ENCODE assay signal across 20 mouse cellular contexts in genomic region chr13:48046201-48046750, GRCm38 (mm10).
A peak's percentile ranks its signal among the peaks of the same experiment; 100 is the strongest.
DNase-seq lines count a peak whose midpoint lies in the region; ATAC-seq and TF ChIP-seq lines count a peak whose summit lies in the region.
"Had no signal": no experiment of that assay in that cellular context is flagged by ENCODE, and none has a peak within 500 bp of the region (broad histone marks: within the 10 kb centered on the region; RNA-seq: fewer than 3 reads in every experiment).

No protein-coding gene starts in this region.

- no peaks in the 10 kb centered on the region for H3K27me3 ChIP-seq in embryonic facial prominence, embryonic 14.5 days (replicated peaks; ENCODE audit: control insufficient read depth, insufficient read depth, low read length)
- H3K27me3 ChIP-seq in embryonic facial prominence, embryonic 10.5 days (replicated peaks; ENCODE audit: low read depth, poor library complexity, severe bottlenecking): no peaks in the 10 kb centered on the region
- no peaks in the 10 kb centered on the region for H3K27me3 ChIP-seq in intestine, embryonic 15.5 days (replicated peaks)
- no peaks in the 10 kb centered on the region for H3K27me3 ChIP-seq in intestine, postnatal 0 days (replicated peaks; ENCODE audit: control insufficient read depth, insufficient read depth, low read length)
- no peaks in the 10 kb centered on the region for H3K27me3 ChIP-seq in stomach, embryonic 14.5 days (ENCODE audit: control insufficient read depth, insufficient read depth, low read length)
- H3K27me3 ChIP-seq in stomach, postnatal 0 days (ENCODE audit: control insufficient read depth, insufficient read depth, low read length): no peaks in the 10 kb centered on the region
- H3K27me3 ChIP-seq: embryonic facial prominence, embryonic 13.5 days; Patski had no signal

- 54% methylated on average over 25 of the region's 25 CpGs for whole genome bisulfite sequencing in embryonic facial prominence, embryonic 14.5 days
- 82% methylated on average over 25 of the region's 25 CpGs for WGBS in embryonic facial prominence, embryonic 10.5 days
- whole genome bisulfite sequencing in intestine, embryonic 15.5 days: 56% methylated on average over 25 of the region's 25 CpGs
- WGBS in intestine, postnatal 0 days: 63% methylated on average over 25 of the region's 25 CpGs
- 60% methylated on average over 25 of the region's 25 CpGs for WGBS in stomach, embryonic 14.5 days
- WGBS in stomach, postnatal 0 days: 58% methylated on average over 25 of the region's 25 CpGs

- no peak for TF ChIP-seq CTCF in intestine, postnatal 0 days (IDR thresholded peaks at IDR 0.05; ENCODE audit: low read depth)
- TF ChIP-seq CTCF in stomach, postnatal 0 days (IDR thresholded peaks at IDR 0.05; ENCODE audit: low read depth): no peak
- TF ChIP-seq CTCF in gastrocnemius, adult 2 months (IDR thresholded peaks at IDR 0.05): no peak

- no peak overlapping the region for H3K4me3 ChIP-seq in embryonic facial prominence, embryonic 14.5 days (ENCODE audit: low read depth, low read length)
- H3K4me3 ChIP-seq in embryonic facial prominence, embryonic 10.5 days: no peak overlapping the region
- H3K4me3 ChIP-seq in intestine, embryonic 15.5 days (replicated peaks): no peak overlapping the region
- no peak overlapping the region for H3K4me3 ChIP-seq in intestine, postnatal 0 days (ENCODE audit: low read depth, low read length)
- H3K4me3 ChIP-seq in stomach, embryonic 14.5 days (ENCODE audit: low read depth, low read length): no peak overlapping the region
- H3K4me3 ChIP-seq in stomach, postnatal 0 days (ENCODE audit: low read depth, low read length): no peak overlapping the region
- H3K4me3 ChIP-seq in gastrocnemius, adult 2 months: no peak overlapping the region
- H3K4me3 ChIP-seq: embryonic facial prominence, embryonic 13.5 days; heart, embryonic 10.5 days had no signal

- no peaks in the 10 kb centered on the region for H3K9me3 ChIP-seq in embryonic facial prominence, embryonic 14.5 days (ENCODE audit: control insufficient read depth, low read length)
- H3K9me3 ChIP-seq in embryonic facial prominence, embryonic 10.5 days: no peaks in the 10 kb centered on the region
- no peaks in the 10 kb centered on the region for H3K9me3 ChIP-seq in intestine, embryonic 15.5 days
- no peaks in the 10 kb centered on the region for H3K9me3 ChIP-seq in intestine, postnatal 0 days (ENCODE audit: control insufficient read depth)
- H3K9me3 ChIP-seq in stomach, embryonic 14.5 days (ENCODE audit: control insufficient read depth, low read depth, low read length): no peaks in the 10 kb centered on the region
- H3K9me3 ChIP-seq in stomach, postnatal 0 days (ENCODE audit: control insufficient read depth, low read length): no peaks in the 10 kb centered on the region
- H3K9me3 ChIP-seq: embryonic facial prominence, embryonic 13.5 days; heart, embryonic 10.5 days had no signal

- no peak for ATAC-seq in embryonic facial prominence, embryonic 14.5 days (ENCODE audit: low read depth)
- no peak for ATAC-seq in intestine, embryonic 15.5 days
- no peak for ATAC-seq in intestine, postnatal 0 days
- ATAC-seq in stomach, embryonic 14.5 days (ENCODE audit: insufficient number of reproducible peaks, insufficient read depth, low FRiP score, low read depth): no peak
- ATAC-seq in stomach, postnatal 0 days (ENCODE audit: low FRiP score, low TSS enrichment): no peak
- ATAC-seq: Patski had no signal

- intact Hi-C loops in gastrocnemius, postnatal 36 days (cut with DNase I): no loop called here
- intact Hi-C loops in gastrocnemius, adult 2 months (cut with DNase I): no loop called here

- H3K9ac ChIP-seq in embryonic facial prominence, embryonic 14.5 days (ENCODE audit: low read depth, low read length): no peak overlapping the region
- no peak overlapping the region for H3K9ac ChIP-seq in intestine, embryonic 15.5 days
- H3K9ac ChIP-seq in intestine, postnatal 0 days (ENCODE audit: low read depth, low read length): no peak overlapping the region
- no peak overlapping the region for H3K9ac ChIP-seq in stomach, embryonic 14.5 days (replicated peaks; ENCODE audit: low read depth, low read length)
- no peak overlapping the region for H3K9ac ChIP-seq in stomach, postnatal 0 days (ENCODE audit: low read length)
- H3K9ac ChIP-seq: embryonic facial prominence, embryonic 13.5 days; liver, embryonic 14.5 days had no signal

- no peaks in the 10 kb centered on the region for H3K36me3 ChIP-seq in embryonic facial prominence, embryonic 14.5 days (ENCODE audit: control insufficient read depth, insufficient read depth, low read length)
- H3K36me3 ChIP-seq in embryonic facial prominence, embryonic 10.5 days (replicated peaks): no peaks in the 10 kb centered on the region
- no peaks in the 10 kb centered on the region for H3K36me3 ChIP-seq in intestine, embryonic 15.5 days
- H3K36me3 ChIP-seq in intestine, postnatal 0 days (ENCODE audit: control insufficient read depth, insufficient read depth): no peaks in the 10 kb centered on the region
- H3K36me3 ChIP-seq in stomach, embryonic 14.5 days (ENCODE audit: control insufficient read depth, insufficient read depth, low read length): no peaks in the 10 kb centered on the region
- no peaks in the 10 kb centered on the region for H3K36me3 ChIP-seq in stomach, postnatal 0 days (ENCODE audit: control insufficient read depth, insufficient read depth, low read length)
- H3K36me3 ChIP-seq: embryonic facial prominence, embryonic 13.5 days; heart, embryonic 10.5 days had no signal

- DNase-seq in embryonic facial prominence, embryonic 14.5 days (ENCODE audit: low spot score): peak; percentile 35
- DNase-seq in embryonic facial prominence, embryonic 10.5 days (ENCODE audit: low spot score): no peak
- no peak for DNase-seq in stomach, postnatal 0 days (ENCODE audit: low spot score)
- no peak for DNase-seq in gastrocnemius, postnatal 36 days
- no peak for DNase-seq in gastrocnemius, adult 2 months
- DNase-seq: cerebellum, adult 11 months; gastrocnemius, postnatal 10 days; heart, postnatal 14 days; kidney, adult 2 months; kidney, postnatal 36 days; left cerebral cortex, postnatal 4 days; lung, postnatal 14 days; thymus, postnatal 14 days had no signal

- H3K4me2 ChIP-seq in embryonic facial prominence, embryonic 14.5 days (ENCODE audit: low read depth, low read length): 0 out of 2 replicates have a peak overlapping the region, but pooled peaks have one; percentile 23
- peak overlapping the region; percentile 28 for H3K4me2 ChIP-seq in intestine, embryonic 15.5 days (replicated peaks)
- no peak overlapping the region for H3K4me2 ChIP-seq in intestine, postnatal 0 days (replicated peaks; ENCODE audit: low read depth)
- H3K4me2 ChIP-seq in stomach, embryonic 14.5 days (replicated peaks; ENCODE audit: low read depth, low read length): peak overlapping the region; percentile 7; the same call in 1 of the 2 replicates
- H3K4me2 ChIP-seq in stomach, postnatal 0 days (replicated peaks; ENCODE audit: low read depth): no peak overlapping the region
- H3K4me2 ChIP-seq: embryonic facial prominence, embryonic 13.5 days had no signal

- TF ChIP-seq EP300 in stomach, postnatal 0 days (optimal IDR thresholded peaks at IDR 0.05): no peak

- H3K27ac ChIP-seq in embryonic facial prominence, embryonic 14.5 days (replicated peaks; ENCODE audit: low read depth, low read length): no peak overlapping the region
- H3K27ac ChIP-seq in embryonic facial prominence, embryonic 10.5 days (replicated peaks): no peak overlapping the region
- no peak overlapping the region for H3K27ac ChIP-seq in intestine, embryonic 15.5 days
- no peak overlapping the region for H3K27ac ChIP-seq in intestine, postnatal 0 days (ENCODE audit: low read depth, low read length)
- H3K27ac ChIP-seq in stomach, embryonic 14.5 days (ENCODE audit: low read length): no peak overlapping the region
- no peak overlapping the region for H3K27ac ChIP-seq in stomach, postnatal 0 days (replicated peaks)
- no peak overlapping the region for H3K27ac ChIP-seq in gastrocnemius, adult 2 months
- H3K27ac ChIP-seq: embryonic facial prominence, embryonic 13.5 days; heart, embryonic 10.5 days; liver, embryonic 14.5 days had no signal

- H3K4me1 ChIP-seq in embryonic facial prominence, embryonic 14.5 days (ENCODE audit: control insufficient read depth, insufficient read depth, low read length): no peaks in the 10 kb centered on the region
- no peaks in the 10 kb centered on the region for H3K4me1 ChIP-seq in embryonic facial prominence, embryonic 10.5 days
- H3K4me1 ChIP-seq in intestine, embryonic 15.5 days (replicated peaks): no peaks in the 10 kb centered on the region
- no peaks in the 10 kb centered on the region for H3K4me1 ChIP-seq in intestine, postnatal 0 days (replicated peaks; ENCODE audit: control insufficient read depth, insufficient read depth, low read length)
- H3K4me1 ChIP-seq in stomach, embryonic 14.5 days (ENCODE audit: control insufficient read depth, insufficient read depth, low read length): no peaks in the 10 kb centered on the region
- H3K4me1 ChIP-seq in stomach, postnatal 0 days (replicated peaks; ENCODE audit: control insufficient read depth, insufficient read depth): no peaks in the 10 kb centered on the region
- H3K4me1 ChIP-seq: heart, embryonic 10.5 days had no signal

Comparison
In these comparisons a context has a peak if more than half of its experiments do, and no peak if none do; other contexts are left out.
1. H3K4me2 ChIP-seq: peak in embryonic facial prominence, embryonic 14.5 days (single experiment), intestine, embryonic 15.5 days (single experiment) and stomach, embryonic 14.5 days (single experiment); none in intestine, postnatal 0 days (single experiment) and stomach, postnatal 0 days (single experiment).